24 mouse cellular contexts compared by ENCODE assay signal in genomic region chr5:143346367-143346766, GRCm38 (mm10). TPM values are rescaled to one million over a fixed set of nuclear protein-coding genes. Genes with fewer than 3 reads are reported as not detected.
DNase-seq lines count a peak whose midpoint lies in the region; ATAC-seq and TF ChIP-seq lines count a peak whose summit lies in the region.
"Had no signal": no experiment of that assay in that cellular context is flagged by ENCODE, and none has a peak within 500 bp of the region (broad histone marks: within the 10 kb centered on the region; RNA-seq: fewer than 3 reads in every experiment).

No protein-coding gene starts in this region.

- TF ChIP-seq CTCF in cerebellum, adult 2 months (IDR thresholded peaks at IDR 0.05; ENCODE audit: borderline replicate concordance, insufficient read depth, low read depth, low read length), result no peak

- H3K9me3 ChIP-seq in hindbrain, embryonic 16.5 days (ENCODE audit: control insufficient read depth, low read length), result peaks cover 2% of the 10 kb centered on the region
- H3K9me3 ChIP-seq in hindbrain, embryonic 11.5 days (ENCODE audit: control insufficient read depth, low read length), result no peaks in the 10 kb centered on the region
- peaks cover 4% of the 10 kb centered on the region; the same call in 1 of the 2 replicates for H3K9me3 ChIP-seq in kidney, embryonic 14.5 days (ENCODE audit: control insufficient read depth, low read length)

- no peak overlapping the region for H3K9ac ChIP-seq in hindbrain, embryonic 16.5 days (ENCODE audit: low read depth, low read length)
- H3K9ac ChIP-seq in hindbrain, embryonic 11.5 days (ENCODE audit: low read depth, low read length), result no peak overlapping the region
- H3K9ac ChIP-seq in kidney, embryonic 14.5 days (ENCODE audit: low read depth, low read length), result no peak overlapping the region
- H3K9ac ChIP-seq: embryonic facial prominence, embryonic 12.5 days; heart, embryonic 12.5 days; limb, embryonic 13.5 days; liver, embryonic 13.5 days; neural tube, embryonic 12.5 days had no signal

- ATAC-seq in hindbrain, embryonic 16.5 days, result peak; percentile 45; the same call in 1 of the 2 replicates
- no peak for ATAC-seq in hindbrain, embryonic 11.5 days (ENCODE audit: low FRiP score)
- ATAC-seq in kidney, embryonic 14.5 days (ENCODE audit: low FRiP score, low TSS enrichment), result peak; percentile 93

- H3K36me3 ChIP-seq in hindbrain, embryonic 16.5 days (ENCODE audit: control insufficient read depth, insufficient read depth, low read length), result no peaks in the 10 kb centered on the region
- no peaks in the 10 kb centered on the region for H3K36me3 ChIP-seq in hindbrain, embryonic 11.5 days (ENCODE audit: control insufficient read depth, insufficient read depth, low read length)
- H3K36me3 ChIP-seq in kidney, embryonic 14.5 days (ENCODE audit: control insufficient read depth, insufficient read depth, low read length), result no peaks in the 10 kb centered on the region
- H3K36me3 ChIP-seq: embryonic facial prominence, embryonic 12.5 days; heart, embryonic 12.5 days; limb, embryonic 13.5 days; liver, embryonic 13.5 days; midbrain, embryonic 10.5 days; neural tube, embryonic 12.5 days had no signal

- 52% methylated on average over 8 of the region's 8 CpGs for WGBS in hindbrain, embryonic 16.5 days
- 79% methylated on average over 8 of the region's 8 CpGs for WGBS in hindbrain, embryonic 11.5 days
- 34% methylated on average over 8 of the region's 8 CpGs for WGBS in kidney, embryonic 14.5 days
- WGBS in cerebellum, adult 2 months, result 15% methylated on average over 8 of the region's 8 CpGs

- no peak overlapping the region for H3K27ac ChIP-seq in hindbrain, embryonic 16.5 days (ENCODE audit: low read depth, low read length)
- H3K27ac ChIP-seq in hindbrain, embryonic 11.5 days (ENCODE audit: low read depth, low read length), result no peak overlapping the region
- no peak overlapping the region for H3K27ac ChIP-seq in kidney, embryonic 14.5 days (ENCODE audit: low read depth, low read length)
- H3K27ac ChIP-seq in cerebellum, adult 2 months (ENCODE audit: insufficient read depth, low read length), result no peak overlapping the region
- H3K27ac ChIP-seq: embryonic facial prominence, embryonic 12.5 days; limb, embryonic 13.5 days; liver, embryonic 13.5 days; macrophage; midbrain, embryonic 10.5 days; neural tube, embryonic 12.5 days had no signal

- no peak for TF ChIP-seq POLR2A in cerebellum, adult 2 months (IDR thresholded peaks at IDR 0.05; ENCODE audit: borderline replicate concordance, insufficient read depth, low read length)

- H3K4me2 ChIP-seq in hindbrain, embryonic 16.5 days (ENCODE audit: low read length), result no peak overlapping the region
- H3K4me2 ChIP-seq in hindbrain, embryonic 11.5 days (replicated peaks; ENCODE audit: low read depth, low read length), result no peak overlapping the region
- no peak overlapping the region; the same call in 1 of the 2 replicates for H3K4me2 ChIP-seq in kidney, embryonic 14.5 days (replicated peaks; ENCODE audit: low read depth, low read length)
- H3K4me2 ChIP-seq: embryonic facial prominence, embryonic 12.5 days; heart, embryonic 12.5 days; limb, embryonic 13.5 days; liver, embryonic 13.5 days; neural tube, embryonic 12.5 days had no signal

- no peaks in the 10 kb centered on the region for H3K4me1 ChIP-seq in hindbrain, embryonic 16.5 days (ENCODE audit: control insufficient read depth, insufficient read depth, low read depth, low read length)
- H3K4me1 ChIP-seq in hindbrain, embryonic 11.5 days (replicated peaks; ENCODE audit: control insufficient read depth, insufficient read depth, low read length), result no peaks in the 10 kb centered on the region
- H3K4me1 ChIP-seq in kidney, embryonic 14.5 days (ENCODE audit: control insufficient read depth, insufficient read depth, low read length), result no peaks in the 10 kb centered on the region
- no peaks in the 10 kb centered on the region for H3K4me1 ChIP-seq in cerebellum, adult 2 months (ENCODE audit: control insufficient read depth, insufficient read depth, low read length)
- H3K4me1 ChIP-seq: embryonic facial prominence, embryonic 12.5 days; heart, embryonic 12.5 days; limb, embryonic 13.5 days; liver, embryonic 13.5 days; midbrain, embryonic 10.5 days; neural tube, embryonic 12.5 days had no signal

- no peak for DNase-seq in hindbrain, embryonic 11.5 days (ENCODE audit: low spot score)
- peak; percentile 32 for DNase-seq in brain, adult 2 months (ENCODE audit: low read depth, low spot score)
- DNase-seq in kidney, postnatal 36 days, result peak; percentile 50 to 65
- DNase-seq in cerebellum, adult 2 months, result no peak
- no peak for DNase-seq in layer of hippocampus, adult 18-20 months (ENCODE audit: low spot score in 2 of 2)
- DNase-seq in ovary, postnatal 10 days (ENCODE audit: low spot score), result no peak
- DNase-seq: cerebellum, adult 9-10 months; heart, adult 11 months; liver, embryonic 13.5 days; right cerebral cortex, postnatal 4 days had no signal

- H3K4me3 ChIP-seq in hindbrain, embryonic 16.5 days (ENCODE audit: low read length), result no peak overlapping the region
- no peak overlapping the region for H3K4me3 ChIP-seq in hindbrain, embryonic 11.5 days (ENCODE audit: low read depth, low read length)
- no peak overlapping the region for H3K4me3 ChIP-seq in kidney, embryonic 14.5 days (ENCODE audit: low read length)
- no peak overlapping the region for H3K4me3 ChIP-seq in cerebellum, adult 2 months (replicated peaks; ENCODE audit: insufficient read depth, low read depth, low read length)
- H3K4me3 ChIP-seq: embryonic facial prominence, embryonic 12.5 days; heart, embryonic 12.5 days; limb, embryonic 13.5 days; liver, embryonic 13.5 days; midbrain, embryonic 10.5 days; neural tube, embryonic 12.5 days had no signal

- no peaks in the 10 kb centered on the region for H3K27me3 ChIP-seq in hindbrain, embryonic 16.5 days (replicated peaks; ENCODE audit: control insufficient read depth, insufficient read depth, low read length)
- no peaks in the 10 kb centered on the region for H3K27me3 ChIP-seq in hindbrain, embryonic 11.5 days (ENCODE audit: control insufficient read depth, insufficient read depth, low read length)
- H3K27me3 ChIP-seq in kidney, embryonic 14.5 days (ENCODE audit: control insufficient read depth, insufficient read depth, low read length), result no peaks in the 10 kb centered on the region
- H3K27me3 ChIP-seq in cerebellum, adult 2 months (ENCODE audit: control insufficient read depth, insufficient read depth, low read length), result no peaks in the 10 kb centered on the region
- H3K27me3 ChIP-seq: embryonic facial prominence, embryonic 12.5 days; heart, embryonic 12.5 days; limb, embryonic 13.5 days; liver, embryonic 13.5 days; neural tube, embryonic 12.5 days had no signal

RNA-seq across cellular contexts. Expression of gene Grid2ip, which starts 10.8 kb away (rescaled TPM):
- 0.42 and 0.51 TPM in 2 replicates for polyA plus RNA-seq in hindbrain, embryonic 16.5 days (2015; fragmentation: Nextera tagmentation; extraction: Ambion mirVana)
- polyA plus RNA-seq in hindbrain, embryonic 11.5 days (2014; fragmentation: Nextera tagmentation; extraction: Ambion mirVana), result 0.42 and 0.49 TPM in 2 replicates
- 0.06 and 0.20 TPM in 2 replicates for polyA plus RNA-seq in kidney, embryonic 14.5 days (2014; fragmentation: Nextera tagmentation; extraction: Ambion mirVana)
- 38.5 and 52.1 TPM in 2 replicates for polyA plus RNA-seq in cerebellum, adult 2 months (2012; rRNA removed)
- total RNA-seq in layer of hippocampus, adult 18-20 months (2021), result 1 to 10 TPM; 1.5 to 2.0 TPM
- total RNA-seq: CH12.LX; gastrocnemius, adult 8-10 months; heart, postnatal 25 days; MEL; monocyte, adult 5-6 weeks had no signal
- polyA plus RNA-seq: liver, embryonic 13.5 days; macrophage; thymus, postnatal 0 days had no signal

RNA-seq across cellular contexts. Expression of gene Zdhhc4, which starts 17.3 kb away (rescaled TPM):
- 75.9 and 77.0 TPM in 2 replicates for polyA plus RNA-seq in hindbrain, embryonic 16.5 days (2015; fragmentation: Nextera tagmentation; extraction: Ambion mirVana)
- 75.1 and 80.2 TPM in 2 replicates for polyA plus RNA-seq in hindbrain, embryonic 11.5 days (2014; fragmentation: Nextera tagmentation; extraction: Ambion mirVana)
- polyA plus RNA-seq in kidney, embryonic 14.5 days (2014; fragmentation: Nextera tagmentation; extraction: Ambion mirVana), result 63.4 and 86.2 TPM in 2 replicates
- 68.3 and 69.7 TPM in 2 replicates for polyA plus RNA-seq in cerebellum, adult 2 months (2012; rRNA removed)
- total RNA-seq in layer of hippocampus, adult 18-20 months (2021), result 10 to 100 TPM; 46.2 to 51.5 TPM

RNA-seq across cellular contexts. Expression of gene E130309D02Rik, which starts 31.2 kb away (rescaled TPM):
- polyA plus RNA-seq in hindbrain, embryonic 16.5 days (2015; fragmentation: Nextera tagmentation; extraction: Ambion mirVana), result 24.9 and 28.2 TPM in 2 replicates
- 34.1 and 42.9 TPM in 2 replicates for polyA plus RNA-seq in hindbrain, embryonic 11.5 days (2014; fragmentation: Nextera tagmentation; extraction: Ambion mirVana)
- 34.5 and 39.9 TPM in 2 replicates for polyA plus RNA-seq in kidney, embryonic 14.5 days (2014; fragmentation: Nextera tagmentation; extraction: Ambion mirVana)
- polyA plus RNA-seq in cerebellum, adult 2 months (2012; rRNA removed), result 17.0 and 17.8 TPM in 2 replicates
- 10 to 100 TPM; 26.3 to 26.5 TPM for total RNA-seq in layer of hippocampus, adult 18-20 months (2021)

RNA-seq across cellular contexts. Expression of gene Zfp853, which starts 52.9 kb away (rescaled TPM):
- 0.16 and 0.31 TPM in 2 replicates for polyA plus RNA-seq in hindbrain, embryonic 16.5 days (2015; fragmentation: Nextera tagmentation; extraction: Ambion mirVana)
- polyA plus RNA-seq in hindbrain, embryonic 11.5 days (2014; fragmentation: Nextera tagmentation; extraction: Ambion mirVana), result not detected in 2 replicates
- polyA plus RNA-seq in kidney, embryonic 14.5 days (2014; fragmentation: Nextera tagmentation; extraction: Ambion mirVana), result 0.06 and 0.08 TPM in 2 replicates
- 2.0 TPM in 2 replicates for polyA plus RNA-seq in cerebellum, adult 2 months (2012; rRNA removed)
- total RNA-seq in layer of hippocampus, adult 18-20 months (2021), result 1 to 10 TPM; 4.1 to 4.2 TPM
- total RNA-seq: CH12.LX; gastrocnemius, adult 8-10 months; monocyte, adult 5-6 weeks had no signal
- polyA plus RNA-seq: heart, embryonic 12.5 days; liver, embryonic 13.5 days; macrophage; midbrain, embryonic 10.5 days; neural tube, embryonic 12.5 days had no signal

RNA-seq across cellular contexts. Expression of gene Kdelr2, which starts 57.3 kb away (rescaled TPM):
- polyA plus RNA-seq in hindbrain, embryonic 16.5 days (2015; fragmentation: Nextera tagmentation; extraction: Ambion mirVana), result 123 and 138 TPM in 2 replicates
- polyA plus RNA-seq in hindbrain, embryonic 11.5 days (2014; fragmentation: Nextera tagmentation; extraction: Ambion mirVana), result 189 and 202 TPM in 2 replicates
- polyA plus RNA-seq in kidney, embryonic 14.5 days (2014; fragmentation: Nextera tagmentation; extraction: Ambion mirVana), result 351 and 359 TPM in 2 replicates
- polyA plus RNA-seq in cerebellum, adult 2 months (2012; rRNA removed), result 32.1 and 32.6 TPM in 2 replicates
- 10 to 100 TPM; 35.3 to 38.9 TPM for total RNA-seq in layer of hippocampus, adult 18-20 months (2021)

Comparison
In these comparisons a context has a peak if more than half of its experiments do, and no peak if none do; other contexts are left out.
1. DNase-seq: peak in brain, adult 2 months (single experiment) and kidney, postnatal 36 days (2 of 2); none in hindbrain, embryonic 11.5 days (single experiment), cerebellum, adult 2 months (0 of 2), layer of hippocampus, adult 18-20 months (0 of 2) and ovary, postnatal 10 days (single experiment).
2. RNA of gene Grid2ip, which starts 10.8 kb away (polyA plus RNA-seq): 38.5 to 52.1 TPM in cerebellum, adult 2 months; 0.42 to 0.51 TPM in hindbrain, embryonic 16.5 days, 0.42 to 0.49 TPM in hindbrain, embryonic 11.5 days and 0.06 to 0.20 TPM in kidney, embryonic 14.5 days; every median in the first group is over 10 times any median in the second.